Mouse (Mus musculus) thymus, adult 2 months (tissue): Measurements from ENCODE around the gene BC048403. TPM values are rescaled to one million over a fixed set of nuclear protein-coding genes. Genes with fewer than 3 reads are reported as not detected.

Experiments used
- DNase-seq: peaks from one replicate; pipeline ENCODE4 v3.0.0; 2021
- H3K27ac ChIP-seq: fragments of 200-500 bp; 2 replicates; pipeline ENCODE4 v1.5.1; 2012; ENCODE audit warnings: low read length, control low read depth; ENCODE audit not compliant: control insufficient read depth, insufficient read depth
- H3K27me3 ChIP-seq: fragments of 200-500 bp; 2 replicates; pipeline ENCODE4 v1.6.1; 2012; ENCODE audit warnings: mild to moderate bottlenecking, low read length, moderate library complexity, mixed read lengths; ENCODE audit not compliant: control insufficient read depth, insufficient read depth
- H3K36me3 ChIP-seq: fragments of 200-500 bp; 2 replicates; pipeline ENCODE4 v1.6.1; 2012; ENCODE audit warnings: mild to moderate bottlenecking, low read length, moderate library complexity; ENCODE audit not compliant: control insufficient read depth, insufficient read depth
- H3K4me1 ChIP-seq: fragments of 200-500 bp; replicated peaks from 2 replicates; pipeline ENCODE4 v1.6.1; 2012; ENCODE audit warnings: low read length; ENCODE audit not compliant: control insufficient read depth, insufficient read depth
- H3K4me3 ChIP-seq: fragments of 200-500 bp; 2 replicates; pipeline ENCODE4 v1.5.1; 2012; ENCODE audit warnings: mild to moderate bottlenecking, low read length, control low read depth, moderate library complexity; ENCODE audit not compliant: control insufficient read depth, insufficient read depth
- CTCF ChIP-seq: fragments of 200-500 bp; IDR thresholded peaks from 2 replicates; pipeline ENCODE4 v1.5.1; 2012; ENCODE audit warnings: mild to moderate bottlenecking, control low read depth, low read length, moderate library complexity, borderline replicate concordance; ENCODE audit not compliant: control insufficient read depth, poor library complexity, insufficient read depth; ENCODE audit errors: extremely low read depth
- POLR2A ChIP-seq: fragments of 200-500 bp; IDR thresholded peaks from 2 replicates; pipeline ENCODE4 v1.6.1; 2012; ENCODE audit warnings: mild to moderate bottlenecking, low read length, control low read depth, moderate library complexity; ENCODE audit not compliant: control insufficient read depth, poor library complexity, insufficient read depth; ENCODE audit errors: extremely low read depth
- WGBS: fragments of 180-500 bp; shearing (Covaris S2); methylation state at CpG from one replicate; pipeline ENCODE4 v1.1.7; 2018; 5-methylcytosine and 5-hydroxymethylcytosine counted together
- polyA plus RNA-seq: library from polyadenylated mRNA; depleted of rRNA; stranded (reverse); fragments of >200 nt; gene quantifications from 2 replicates; pipeline ENCODE4 v1.2.3, GENCODE M21; 2012

Gene BC048403
- polyA plus RNA-seq, 1 experiment: 4.4 TPM

DNA sequence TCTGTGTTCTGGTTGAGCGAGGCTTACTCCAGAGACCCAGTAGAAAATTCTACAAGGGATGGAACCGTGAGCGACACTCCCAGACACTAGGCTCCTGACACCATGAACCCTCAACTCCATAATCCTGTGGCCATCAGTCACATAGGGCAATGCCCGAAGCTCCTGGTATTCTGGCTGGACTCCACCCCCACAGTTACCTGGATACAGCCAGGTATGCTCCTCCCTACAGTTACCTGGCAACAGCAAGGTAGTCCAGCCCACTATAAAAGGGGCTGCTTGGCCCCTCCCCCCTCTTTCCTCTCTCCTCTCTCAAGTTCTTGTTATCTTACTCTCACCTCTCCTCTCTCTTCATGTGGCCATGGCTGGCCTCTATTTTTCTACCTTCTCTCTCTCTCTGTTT is 12.6 kb upstream of the BC048403 start:
- TF ChIP-seq CTCF (no peak), POLR2A (no peak)
- DNase-seq: no peak
- Histone ChIP-seq H3K4me1 (peaks cover 5% of the 10 kb centered on the region), H3K4me3 (no peak overlapping the region), H3K27ac (no peak overlapping the region), H3K36me3 (no peaks in the 10 kb centered on the region), H3K27me3 (no peaks in the 10 kb centered on the region)
- 95% methylated on average over 4 of the region's 4 CpGs for WGBS

DNA sequence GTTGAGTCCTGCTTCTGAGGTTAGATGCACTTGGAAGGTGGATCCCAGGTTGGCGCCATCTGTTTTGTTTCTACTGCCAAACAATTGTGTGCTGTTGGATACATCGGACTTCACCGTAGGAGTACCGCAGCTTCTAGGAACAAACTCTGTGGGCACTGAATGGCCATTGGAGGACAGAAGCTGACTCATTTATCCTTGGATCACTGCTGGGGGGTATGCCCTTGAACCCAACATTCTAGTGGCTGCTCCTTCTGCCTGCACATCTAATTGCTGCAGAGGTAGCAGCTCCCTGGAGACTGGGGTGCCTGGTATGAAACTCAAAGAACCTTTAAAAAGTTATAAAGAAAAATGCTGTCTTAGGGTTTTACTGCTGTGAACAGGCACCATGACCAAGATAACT is 11.5 kb upstream of the BC048403 start:
- 98% methylated on average over 4 of the region's 4 CpGs for WGBS
- no peak overlapping the region for H3K27ac ChIP-seq
- DNase-seq: no peak

DNA sequence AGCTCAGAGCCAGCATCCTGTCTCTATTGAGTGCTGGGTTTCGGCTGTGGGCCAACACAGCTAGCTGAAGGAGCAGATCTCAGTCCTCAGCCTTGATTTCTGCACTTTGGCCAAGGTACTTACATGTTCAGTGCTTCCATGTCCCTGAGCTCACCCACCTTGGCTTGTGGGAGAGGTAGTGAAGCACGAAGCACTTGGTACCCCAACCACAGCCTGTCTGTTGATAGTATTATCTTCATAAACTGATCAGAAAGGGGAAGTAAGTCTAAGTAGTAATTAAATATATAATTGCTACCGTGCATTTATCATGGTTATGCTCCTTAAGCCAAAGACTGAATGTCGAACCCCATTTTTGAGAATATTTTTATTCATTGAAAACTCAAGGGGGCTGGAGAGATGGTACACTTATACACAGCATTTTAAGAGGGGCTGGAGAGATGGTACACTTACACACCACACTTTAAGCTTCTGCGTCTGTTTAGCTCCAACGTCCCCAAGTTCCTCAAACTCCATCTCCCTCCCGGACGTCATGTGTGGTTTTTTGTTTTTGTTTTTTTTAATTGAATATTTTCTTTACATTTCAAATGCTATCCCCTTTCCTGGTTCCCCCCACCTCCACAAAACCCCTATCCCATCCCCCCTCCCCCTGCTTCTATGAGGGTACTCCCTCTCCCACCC is 8.6 kb upstream of the BC048403 start:
- WGBS: 37% methylated on average over 8 of the region's 8 CpGs
- H3K36me3 ChIP-seq: no peaks in the 10 kb centered on the region
- H3K27ac ChIP-seq: no peak overlapping the region
- no peak overlapping the region for H3K4me3 ChIP-seq
- no peaks in the 10 kb centered on the region for H3K27me3 ChIP-seq
- TF ChIP-seq POLR2A: no peak
- no peak for TF ChIP-seq CTCF
- DNase-seq: no peak
- peaks cover 5% of the 10 kb centered on the region for H3K4me1 ChIP-seq

More for the DNA sequence above, 11.5 kb upstream of the BC048403 start:
- no peaks in the 10 kb centered on the region for H3K36me3 ChIP-seq
- TF ChIP-seq CTCF (no peak), POLR2A (no peak)
- no peaks in the 10 kb centered on the region for H3K27me3 ChIP-seq
- peaks cover 5% of the 10 kb centered on the region for H3K4me1 ChIP-seq
- H3K4me3 ChIP-seq: no peak overlapping the region

DNA sequence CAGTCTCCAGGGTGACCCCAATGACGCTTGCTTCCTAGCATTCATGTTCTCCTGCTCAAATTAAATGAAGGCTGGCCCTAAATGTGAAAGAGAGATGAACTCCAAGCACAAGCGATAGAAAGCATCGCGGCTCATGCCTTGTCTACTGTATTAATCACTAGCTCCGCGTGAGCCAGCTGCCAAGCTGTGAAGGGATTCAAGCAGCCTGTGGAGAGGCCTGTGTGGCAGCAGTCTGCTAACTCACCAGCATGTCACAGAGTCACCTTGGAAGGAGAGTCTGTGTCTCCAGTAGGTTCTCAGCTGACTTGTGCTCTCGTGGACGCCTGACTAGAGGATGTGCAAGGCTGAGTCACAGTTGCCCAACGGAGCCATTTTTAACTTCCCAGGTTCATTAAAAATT is 7.2 kb upstream of the BC048403 start:
- DNase-seq: no peak
- Histone ChIP-seq H3K36me3 (no peaks in the 10 kb centered on the region), H3K4me1 (peaks cover 3% of the 10 kb centered on the region), H3K27ac (no peak overlapping the region), H3K27me3 (no peaks in the 10 kb centered on the region), H3K4me3 (no peak overlapping the region)
- no peak for TF ChIP-seq POLR2A
- 98% methylated on average over 9 of the region's 9 CpGs for WGBS

DNA sequence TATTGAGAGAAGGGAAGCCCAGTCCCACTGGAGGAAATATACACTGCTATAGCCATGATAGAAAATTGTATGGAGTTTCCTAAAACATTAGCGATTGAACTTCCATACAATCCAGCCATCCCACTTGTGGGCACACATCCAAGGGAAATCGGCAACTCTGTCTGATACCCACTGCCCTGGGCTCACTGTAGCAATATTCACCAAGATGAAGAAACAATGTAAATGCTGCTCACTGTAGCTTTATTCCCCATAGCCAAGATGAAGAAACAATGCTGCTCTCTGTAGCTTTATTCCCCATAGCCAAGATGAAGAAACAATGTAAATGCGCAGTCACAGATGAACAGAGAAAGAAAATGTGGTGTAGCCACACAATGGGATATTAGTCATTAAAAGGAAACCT is 2.5 kb upstream of the BC048403 start:
- H3K4me3 ChIP-seq: no peak overlapping the region
- H3K4me1 ChIP-seq: peaks cover 2% of the 10 kb centered on the region; the same call in 1 of the 2 replicates
- H3K27ac ChIP-seq: no peak overlapping the region
- 96% methylated on average over 3 of the region's 3 CpGs for whole genome bisulfite sequencing
- H3K36me3 ChIP-seq: no peaks in the 10 kb centered on the region
- no peak for DNase-seq
- no peaks in the 10 kb centered on the region for H3K27me3 ChIP-seq
- TF ChIP-seq CTCF: no peak
- no peak for TF ChIP-seq POLR2A

DNA sequence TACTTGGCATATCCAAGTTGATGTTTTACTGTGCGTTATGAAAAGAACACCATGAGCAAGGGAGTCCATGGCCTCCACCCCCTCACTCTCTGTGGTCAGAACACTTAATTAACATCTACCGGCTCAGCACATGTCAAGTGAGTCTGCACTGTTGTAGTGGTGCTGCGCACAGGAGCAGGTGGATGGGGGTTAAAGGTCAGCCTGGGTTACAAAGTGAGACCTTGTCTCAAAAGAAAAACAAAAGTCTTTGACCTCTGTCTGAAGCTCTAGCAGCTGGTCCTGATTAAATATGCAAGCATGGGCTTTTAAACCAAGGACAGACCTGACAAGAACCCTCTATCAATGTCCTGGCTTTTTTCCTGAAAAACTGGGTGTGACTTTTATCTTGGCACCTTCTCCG is 2.6 kb downstream of the BC048403 start:
- H3K4me3 ChIP-seq: no peak overlapping the region
- no peaks in the 10 kb centered on the region for H3K27me3 ChIP-seq
- H3K27ac ChIP-seq: no peak overlapping the region
- no peak for DNase-seq
- peaks cover 2% of the 10 kb centered on the region; the same call in 1 of the 2 replicates for H3K4me1 ChIP-seq
- WGBS: 89% methylated on average over 4 of the region's 4 CpGs
- TF ChIP-seq CTCF (no peak), POLR2A (no peak)
- no peaks in the 10 kb centered on the region for H3K36me3 ChIP-seq

DNA sequence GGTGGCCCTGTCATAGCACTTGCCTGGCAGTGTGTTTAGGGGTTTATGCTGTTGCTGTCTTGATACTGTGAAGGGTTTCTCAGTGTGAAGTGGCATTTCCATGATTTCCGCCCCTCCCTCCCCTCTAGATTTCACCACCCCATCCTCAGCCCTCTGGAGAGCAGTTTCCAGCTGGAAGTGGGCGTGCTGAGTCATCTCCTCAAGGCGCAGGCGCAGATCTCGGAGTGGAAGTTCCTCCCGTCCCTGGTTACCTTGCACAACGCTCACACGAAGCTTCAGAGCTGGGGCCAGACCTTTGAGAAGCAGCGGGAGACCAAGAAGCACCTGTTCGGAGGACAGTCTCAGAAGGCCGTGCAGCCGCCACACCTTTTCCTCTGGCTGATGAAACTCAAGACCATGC is 10.4 kb downstream of the BC048403 start:
- WGBS: 96% methylated on average over 12 of the region's 12 CpGs
- TF ChIP-seq POLR2A (no peak), CTCF (no peak)
- Histone ChIP-seq H3K27me3 (no peaks in the 10 kb centered on the region), H3K4me1 (no peaks in the 10 kb centered on the region), H3K4me3 (no peak overlapping the region), H3K36me3 (no peaks in the 10 kb centered on the region), H3K27ac (no peak overlapping the region)
- no peak for DNase-seq
